Mouse (Mus musculus): Measurements from ENCODE around the gene Eef1b2. TPM values are rescaled to one million over a fixed set of nuclear protein-coding genes. Genes with fewer than 3 reads are reported as not detected.
"Not testable (repeated sequence)": the region's sequence is repeated elsewhere in the genome, so short reads cannot be mapped to it uniquely, and the experiment has no call there.

Eef1b2 gene
- 100 to 1,000 TPM; 698 to 749 TPM for total RNA-seq (2021)
- long read RNA-seq, experiment 1, transcript Eef1b2-204 (6 exons, 1,939 nt), result major isoform, 195 of 212 reads
- long read RNA-seq, experiment 1, partial matches to known transcripts, result 12 of 212 reads
- long read RNA-seq, experiment 1, other reads (novel, unspliced or antisense), result 5 of 212 reads
- long read RNA-seq, experiment 2, transcript Eef1b2-204 (6 exons, 1,939 nt), result major isoform, 92 of 103 reads
- long read RNA-seq, experiment 2, partial matches to known transcripts, result 3 of 103 reads
- long read RNA-seq, experiment 2, other reads (novel, unspliced or antisense), result 8 of 103 reads

GRCm38 (mm10) chr1:63176604-63177421 lies at the start of gene Eef1b2, which contains the start of gene Ndufs1:
Gene Eef1b2 (plus strand): TSS chr1:63176825.
Gene Ndufs1 (minus strand): TSS chr1:63176833.
- peak; percentile 98 for DNase-seq

- DNase-seq, result no peak
Measured at GRCm38 (mm10) chr1:63129273-63129672, 47.4 kb upstream of the Eef1b2 start.

- DNase-seq, result no peak
Measured at GRCm38 (mm10) chr1:63129857-63130690, 46.6 kb upstream of the Eef1b2 start.

- DNase-seq, result no peak
Measured at GRCm38 (mm10) chr1:63130883-63131282, 45.7 kb upstream of the Eef1b2 start.

DNA sequence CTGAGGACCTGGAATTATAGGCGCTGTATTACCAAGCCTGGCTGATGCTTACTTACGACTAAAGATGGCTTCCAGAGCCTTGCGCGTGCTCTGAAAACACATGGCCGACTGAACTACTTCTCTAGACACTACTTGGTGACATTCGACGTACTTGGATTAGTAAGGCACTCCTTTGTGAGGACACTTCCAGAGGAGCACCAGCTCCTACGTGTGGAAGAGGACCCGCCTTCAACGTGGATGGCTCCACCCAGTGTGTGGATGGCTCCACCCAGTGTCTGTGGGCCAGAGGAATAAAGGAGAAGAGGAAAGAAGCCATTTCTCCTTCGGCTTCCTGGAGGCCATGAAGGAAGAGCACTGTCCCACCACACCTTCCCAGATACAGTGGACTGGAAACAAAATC lies 44.9 kb upstream of the Eef1b2 start:
- no peak for DNase-seq

DNA sequence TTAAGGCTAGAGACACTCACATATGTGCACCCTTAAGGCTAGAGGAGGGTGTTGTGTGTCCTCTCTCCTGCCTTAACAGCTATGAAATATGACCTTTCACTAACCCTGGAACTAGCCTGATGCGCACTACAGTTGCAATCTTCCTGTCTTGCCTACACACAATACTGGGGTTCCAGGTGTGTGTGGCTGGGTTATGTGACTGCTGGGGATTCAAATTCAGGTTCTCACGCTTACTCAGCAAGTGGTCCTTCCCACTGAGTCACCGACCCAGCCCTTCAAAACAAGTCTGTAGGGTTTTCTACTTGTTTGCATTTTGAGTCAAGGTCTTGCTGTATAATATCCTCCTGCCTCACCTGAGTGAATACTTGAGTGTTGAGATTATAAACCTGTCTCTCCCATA lies 42.1 kb upstream of the Eef1b2 start:
- DNase-seq, result no peak

- DNase-seq, result no peak
Measured at GRCm38 (mm10) chr1:63137971-63138370, 38.7 kb upstream of the Eef1b2 start.

DNA sequence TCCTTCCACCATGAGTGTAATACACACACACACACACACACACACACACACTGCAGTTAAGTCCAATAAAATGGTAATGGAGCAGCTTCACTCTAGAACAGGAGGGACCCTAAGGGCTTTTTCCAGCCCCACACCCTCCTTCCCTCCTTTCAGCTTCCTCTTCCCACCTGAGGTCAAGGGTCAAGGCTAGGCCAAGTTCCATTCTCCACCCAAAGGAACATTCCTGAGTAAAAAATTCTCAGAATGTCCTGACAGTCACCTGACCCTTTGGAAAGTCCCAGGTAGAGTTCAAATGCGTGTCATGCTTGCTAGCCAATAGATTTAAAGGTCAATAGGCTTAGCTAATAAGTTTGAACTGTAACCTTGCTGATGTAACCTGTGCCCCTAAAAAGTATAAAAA lies 38.0 kb upstream of the Eef1b2 start:
- not testable (repeated sequence) for DNase-seq

DNA sequence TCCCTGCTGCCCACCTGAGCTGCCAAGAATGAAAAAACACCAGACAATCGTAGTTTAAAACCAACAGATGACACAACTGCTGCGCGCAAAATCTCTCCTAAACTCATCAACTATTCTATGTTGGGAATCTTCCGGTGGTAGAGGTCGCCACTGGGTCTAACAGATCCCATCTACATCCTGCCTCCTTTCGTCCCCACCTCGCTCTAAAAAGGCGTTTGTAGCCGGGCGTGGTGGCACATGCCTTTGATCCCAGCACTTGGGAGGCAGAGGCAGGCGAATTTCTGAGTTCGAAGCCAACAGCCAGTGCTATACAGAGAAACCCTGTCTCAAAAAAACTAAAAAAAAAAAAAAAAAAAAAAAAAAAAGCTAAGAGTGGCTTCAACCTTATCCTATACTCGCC lies 36.4 kb upstream of the Eef1b2 start:
- no peak for DNase-seq

GRCm38 (mm10) chr1:63168638-63169037 lies 8.0 kb upstream of the Eef1b2 start:
- no peak for DNase-seq

DNA sequence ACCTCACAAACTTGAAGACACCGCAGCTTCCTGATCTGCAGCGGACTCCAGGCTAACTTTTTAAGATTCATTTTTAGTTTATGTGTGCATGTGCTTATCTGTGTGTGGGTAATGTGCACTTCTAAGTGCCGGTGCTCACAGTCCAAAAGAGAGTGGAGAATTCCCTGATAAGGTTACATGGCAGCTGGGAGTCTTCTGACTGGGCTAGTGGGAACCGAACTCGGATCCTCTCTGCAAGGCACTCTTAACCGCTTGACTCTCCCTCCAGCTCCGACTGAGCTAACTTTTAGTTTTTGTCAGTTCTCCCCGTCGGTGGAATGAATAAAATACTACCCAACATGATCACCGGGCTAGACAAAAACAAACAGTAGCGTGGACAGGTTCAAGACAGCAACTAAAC lies 772 bp upstream of the Eef1b2 start:
- DNase-seq, result peak; percentile 35

DNA sequence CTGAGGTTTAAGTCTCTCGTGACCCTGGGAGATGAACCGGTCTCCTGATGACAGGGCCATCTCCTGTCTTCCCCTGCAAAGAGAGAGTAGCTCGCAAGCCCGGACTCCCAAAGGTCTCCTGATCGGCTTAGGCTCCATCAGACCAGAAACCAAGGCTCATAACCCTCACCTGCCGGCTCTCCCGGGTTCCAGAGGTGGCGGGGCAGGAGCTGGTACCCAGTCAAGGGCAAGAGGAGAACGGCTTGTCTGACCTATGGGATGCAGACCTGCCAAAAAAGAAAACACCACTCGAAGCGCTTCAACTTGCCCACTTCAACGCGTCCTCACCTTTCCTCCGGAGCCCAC lies 394 bp upstream of the Eef1b2 start:
- no peak for DNase-seq

DNA sequence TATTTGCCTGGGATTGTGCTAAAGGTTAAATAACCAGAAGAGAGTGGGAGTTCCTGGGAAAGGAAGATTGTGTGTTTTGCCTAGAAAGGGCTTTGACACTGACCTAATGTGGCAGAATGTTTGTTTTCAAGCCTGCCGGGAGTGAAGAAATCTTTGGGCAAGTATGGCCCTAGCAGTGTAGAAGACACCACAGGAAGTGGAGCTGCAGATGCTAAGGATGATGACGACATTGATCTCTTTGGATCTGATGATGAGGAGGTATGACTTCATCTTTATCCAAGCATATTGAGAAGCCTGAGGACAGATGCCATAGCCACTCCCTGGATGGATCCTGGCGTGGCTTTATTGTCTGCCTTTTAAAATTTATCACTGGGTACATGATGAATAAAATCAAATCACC lies 1.7 kb downstream of the Eef1b2 start:
- no peak for DNase-seq

GRCm38 (mm10) chr1:63180122-63180521 lies 3.5 kb downstream of the Eef1b2 start:
- DNase-seq, result no peak

DNA sequence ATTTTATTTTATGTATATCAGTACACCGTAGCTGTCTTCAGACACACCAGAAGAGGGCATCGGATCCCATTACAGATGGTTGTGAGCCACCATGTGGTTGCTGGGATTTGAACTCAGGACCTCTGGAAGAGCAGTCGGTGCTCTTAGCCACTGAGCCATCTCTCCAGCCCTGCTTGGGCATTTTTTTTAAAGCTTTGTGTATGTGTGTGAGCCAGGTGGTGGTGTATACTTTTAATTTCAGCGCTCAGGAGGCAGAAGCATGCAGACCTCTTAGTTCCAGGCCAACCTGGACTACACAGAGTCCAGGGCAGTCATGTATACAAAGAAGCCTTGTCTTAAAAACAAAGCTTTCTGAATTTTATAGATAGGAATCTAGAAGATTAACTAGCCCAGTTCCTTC lies 4.0 kb downstream of the Eef1b2 start:
- DNase-seq, result not testable (repeated sequence)

DNA sequence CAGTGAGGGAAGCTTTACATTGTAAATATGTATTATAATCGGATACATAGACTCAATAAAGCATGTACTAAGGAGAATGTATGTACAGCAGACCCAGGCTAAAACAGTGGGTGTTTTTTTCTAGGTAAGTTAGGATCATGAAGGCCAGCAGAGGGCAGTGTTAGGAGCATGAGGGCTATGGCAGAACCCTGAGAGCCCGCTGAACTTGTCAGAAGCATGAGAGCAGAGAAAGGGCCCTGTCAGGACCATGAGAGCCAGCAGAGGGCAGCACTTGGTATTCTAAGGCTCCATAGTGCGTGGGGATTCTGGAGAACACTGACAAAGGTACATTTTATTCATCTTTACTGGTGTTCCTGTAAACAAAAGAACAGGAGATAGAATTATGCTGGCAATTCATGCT lies 4.4 kb downstream of the Eef1b2 start:
- peak; percentile 94 for DNase-seq

DNA sequence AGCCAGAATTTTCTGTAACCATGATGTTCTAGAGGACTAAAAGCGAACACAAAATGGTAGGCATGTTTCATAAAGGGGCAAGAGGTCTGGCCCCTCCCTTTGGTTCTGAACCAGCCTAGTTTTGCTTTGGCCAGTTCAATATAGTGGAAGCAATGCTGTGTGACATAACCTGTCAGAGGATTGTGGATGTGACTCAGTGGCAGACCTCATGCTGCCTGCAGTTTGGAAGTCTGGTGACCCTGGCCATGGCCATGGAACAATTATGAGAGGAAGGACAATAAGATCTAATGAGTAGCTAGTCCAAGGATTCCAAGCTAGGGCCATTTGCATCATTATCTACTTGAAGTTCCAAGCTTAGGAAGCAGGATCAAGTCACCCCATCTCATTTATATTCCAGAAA lies 4.9 kb downstream of the Eef1b2 start:
- no peak for DNase-seq

DNA sequence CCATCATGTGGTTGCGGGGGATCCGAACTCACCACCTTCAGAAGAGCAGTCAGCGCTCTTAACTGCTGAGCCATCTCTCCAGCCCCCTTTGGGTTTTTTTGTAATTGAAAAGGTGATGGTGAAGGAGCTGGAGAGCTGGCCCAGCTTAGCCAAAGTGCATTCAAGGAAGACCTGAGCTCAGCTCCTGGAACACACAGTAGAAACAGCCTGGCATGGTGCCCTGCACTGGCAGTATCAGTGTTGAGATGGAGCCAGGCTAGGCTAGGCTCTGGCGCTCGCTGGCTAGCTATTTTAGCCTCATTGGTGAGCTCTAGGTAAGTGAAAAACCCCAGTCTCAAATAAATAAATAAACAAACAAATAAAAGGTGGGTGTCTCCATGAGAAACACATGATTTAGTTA lies 5.6 kb downstream of the Eef1b2 start:
- peak; percentile 81 for DNase-seq

DNA sequence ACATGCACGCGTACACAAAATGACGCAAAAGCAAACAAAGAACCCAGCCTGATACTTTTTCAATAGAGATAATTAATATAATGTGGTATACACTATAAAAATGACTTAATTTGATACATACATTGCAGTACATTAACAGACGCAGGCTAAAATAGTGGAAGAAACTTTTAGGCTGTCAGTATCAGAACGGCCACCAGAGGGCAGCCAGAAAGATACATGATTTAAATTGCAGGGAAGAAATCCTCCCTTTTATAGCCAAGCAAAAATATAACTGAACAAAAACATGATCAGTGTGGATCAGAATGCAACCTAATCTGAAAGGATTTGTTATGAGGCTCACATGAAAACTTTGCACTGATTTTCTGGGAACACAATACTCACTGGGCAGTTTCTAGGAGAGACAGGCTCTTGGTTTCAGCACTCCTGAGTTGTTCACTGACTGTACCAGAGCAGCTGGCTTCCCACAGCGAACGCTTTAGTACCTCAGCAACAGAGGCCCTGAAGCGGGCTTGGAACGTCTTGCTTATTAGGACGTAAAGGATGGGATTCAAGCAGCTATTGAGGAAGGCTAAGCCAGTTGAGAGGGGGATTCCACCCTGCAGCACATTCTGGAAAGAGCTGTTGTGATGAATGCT lies 6.1 kb downstream of the Eef1b2 start:
- DNase-seq, result peak; percentile 71

- DNase-seq, result not testable (repeated sequence)
Measured at GRCm38 (mm10) chr1:63185430-63185829, 8.8 kb downstream of the Eef1b2 start.

DNA sequence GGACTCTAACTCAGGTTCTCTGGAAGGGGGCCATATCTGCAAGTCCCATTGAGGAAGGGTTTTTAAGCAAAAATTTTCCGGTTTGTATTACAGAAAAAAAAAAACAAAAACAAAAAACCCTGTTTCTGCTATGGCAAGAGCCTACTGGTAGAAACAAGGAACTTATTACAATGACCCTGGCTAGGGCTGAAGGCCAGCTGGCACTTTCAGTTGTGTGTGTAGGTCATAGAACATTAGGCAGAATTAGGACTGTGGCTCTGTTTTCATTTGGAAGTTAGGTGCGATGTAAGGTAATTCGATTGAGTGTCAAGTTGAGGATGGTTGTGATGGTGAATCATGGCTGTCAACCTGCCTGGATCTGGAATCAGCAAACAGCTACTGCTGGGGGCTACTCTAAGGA lies 11.9 kb downstream of the Eef1b2 start:
- no peak for DNase-seq

- DNase-seq, result peak; percentile 29
Measured at GRCm38 (mm10) chr1:63190851-63191250, 14.2 kb downstream of the Eef1b2 start.

Measured in adrenal gland, postnatal 10 days (tissue).